Mouse (Mus musculus): Measurements from ENCODE around the gene Pole4.

Pole4 gene

DNA sequence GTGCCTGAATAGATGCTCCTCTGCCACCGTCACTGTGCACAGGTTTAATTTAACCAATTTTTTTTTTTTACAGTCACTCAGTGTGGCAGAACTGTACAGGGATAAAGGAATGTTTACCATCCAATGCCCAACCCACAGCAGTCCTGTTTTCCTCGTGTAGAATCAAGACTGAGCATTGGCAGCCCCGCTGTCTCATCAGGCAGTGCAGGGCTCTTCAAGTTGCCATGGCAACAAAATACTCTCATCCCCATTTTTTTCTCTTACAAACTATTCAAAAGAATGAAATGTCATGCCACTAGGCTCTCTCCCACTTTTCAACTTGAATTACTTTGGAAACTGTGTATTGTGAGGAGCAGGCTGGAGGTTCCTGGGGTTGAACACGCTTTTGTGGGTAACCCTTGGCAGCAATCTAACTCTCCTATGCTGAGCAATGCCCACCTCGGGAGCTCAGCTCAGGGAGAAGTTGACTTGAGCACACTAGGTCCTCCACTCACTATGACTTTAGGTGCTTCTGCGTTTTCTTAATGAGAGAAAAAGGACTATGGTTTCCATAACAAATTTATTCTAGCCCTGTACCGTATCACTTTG, 95.7 kb downstream of the Pole4 start:
- DNase-seq = peak; percentile 12

DNA sequence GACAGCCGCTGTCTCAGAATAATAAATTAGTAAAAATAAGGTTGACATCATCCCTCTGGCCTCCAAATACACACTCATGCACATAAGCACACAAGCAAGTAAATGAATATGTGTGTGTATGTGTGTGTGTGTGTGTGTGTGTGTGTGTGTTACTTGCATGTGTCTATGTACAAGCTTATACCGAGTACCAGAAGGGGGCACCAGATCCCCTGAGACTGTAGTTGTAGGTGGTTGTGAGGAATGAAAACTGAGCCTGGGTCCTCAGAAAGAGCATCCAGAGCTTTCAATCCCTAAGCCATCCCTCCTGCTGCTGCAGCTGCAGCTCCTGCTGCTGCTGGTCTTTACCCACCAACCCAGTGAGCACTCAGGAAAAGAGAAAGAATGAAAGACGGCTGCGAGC, 96.4 kb downstream of the Pole4 start:
- DNase-seq = no peak

DNA sequence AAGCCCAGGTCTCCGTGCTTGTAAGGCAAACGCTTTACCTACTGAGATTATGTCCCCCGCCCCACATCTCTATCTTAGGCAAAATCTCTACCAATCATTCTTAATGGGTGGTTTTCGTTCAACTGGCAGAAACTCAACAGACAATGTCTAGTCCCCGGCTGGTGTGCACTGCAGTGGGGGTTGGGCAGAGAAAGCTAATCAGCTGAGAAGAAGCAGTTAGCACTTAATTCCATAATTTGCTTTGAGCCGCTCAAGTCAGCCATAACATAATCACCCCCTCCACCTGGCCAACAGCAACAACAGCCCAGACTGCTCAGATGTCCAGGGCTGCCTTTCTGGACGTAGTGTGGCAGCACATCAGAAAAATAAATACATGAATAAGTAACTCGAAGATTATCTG, 100.4 kb downstream of the Pole4 start:
- no peak for DNase-seq

DNA sequence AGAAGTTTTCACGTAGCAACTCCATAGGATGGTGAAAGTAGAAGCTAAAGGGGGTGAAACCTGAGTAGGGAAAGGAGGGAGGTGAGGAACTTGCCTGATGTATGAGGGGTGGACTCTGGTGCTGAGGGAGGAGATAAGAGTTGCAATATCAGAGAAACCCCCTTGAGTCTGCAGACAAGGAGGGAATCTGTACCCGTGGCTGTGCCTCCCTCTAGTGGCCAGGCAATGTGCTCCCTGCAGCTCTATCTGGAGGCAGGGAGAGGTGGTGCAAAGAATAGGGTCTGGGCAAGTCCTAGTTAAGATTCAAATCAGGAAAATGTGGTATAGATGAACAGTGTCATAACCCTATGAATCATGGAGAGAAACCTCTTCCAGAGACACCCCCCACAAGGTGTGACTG, 101.5 kb downstream of the Pole4 start:
- peak; percentile 52 for DNase-seq

DNA sequence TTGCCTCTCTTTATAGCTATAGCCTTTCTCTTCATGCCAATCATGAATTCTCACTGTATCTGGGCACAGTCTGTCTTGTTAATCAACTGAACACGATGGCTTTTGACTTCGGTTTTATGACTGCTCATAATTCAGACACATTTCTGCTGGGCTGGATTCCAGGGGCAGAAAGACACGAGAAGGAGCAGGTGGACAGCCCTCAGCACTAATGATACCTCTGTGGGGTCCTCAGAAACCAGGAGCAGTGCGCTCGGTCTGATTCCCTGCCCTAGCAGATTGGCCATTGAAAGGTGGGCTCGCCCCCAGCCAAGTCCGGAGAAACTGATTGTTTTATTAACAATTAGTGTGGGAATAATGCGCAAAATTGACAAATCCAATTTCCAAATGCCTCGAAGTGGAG, 101.9 kb downstream of the Pole4 start:
- no peak for DNase-seq

DNA sequence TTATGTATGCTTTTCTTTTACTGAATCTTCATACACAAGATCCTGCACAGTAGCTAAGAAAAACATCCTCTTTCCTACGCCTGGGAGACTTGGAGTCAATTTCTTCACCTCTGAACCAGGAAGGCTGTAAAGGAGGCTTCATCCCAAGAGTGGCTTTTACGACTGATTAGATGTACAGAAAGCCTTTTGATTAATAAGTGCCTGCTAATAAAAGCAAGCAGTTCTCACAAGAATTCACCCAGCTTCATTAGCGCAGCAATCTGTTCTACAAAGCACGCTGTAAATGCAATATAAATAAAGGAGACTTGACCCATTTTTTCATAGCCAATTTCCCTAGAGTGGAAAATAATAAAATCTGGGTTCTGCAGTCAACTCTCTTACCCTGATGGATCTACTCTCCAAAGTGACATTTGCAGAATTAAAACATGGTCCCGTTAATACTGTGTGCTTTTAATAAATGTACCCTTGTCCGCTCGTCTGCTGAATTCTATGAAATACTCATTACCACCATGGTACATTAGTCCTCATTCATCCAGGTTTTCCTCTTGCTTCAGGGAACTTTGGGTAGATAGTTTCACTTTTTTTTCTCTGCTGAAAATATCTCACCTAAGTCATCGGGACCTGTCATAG, 109.6 kb downstream of the Pole4 start:
- DNase-seq = no peak

DNA sequence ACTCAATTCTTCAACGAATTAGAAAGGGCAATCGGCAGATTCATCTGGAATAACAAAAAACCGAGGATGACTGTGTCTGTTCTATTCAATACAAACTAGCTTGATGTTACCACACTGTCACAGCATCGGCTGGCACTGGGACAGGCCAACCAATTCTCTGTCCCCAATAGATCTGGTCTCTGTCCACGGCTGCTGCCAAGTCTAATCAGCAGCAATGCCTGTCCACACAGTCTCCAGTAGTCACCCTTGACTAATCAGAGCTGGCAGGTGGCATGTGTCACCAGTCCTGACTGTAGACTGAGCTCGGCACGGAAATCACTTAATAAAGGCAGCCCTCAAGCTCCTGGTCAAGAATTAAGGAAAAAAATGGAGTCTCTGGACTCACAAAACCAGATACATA, 115.8 kb downstream of the Pole4 start:
- DNase-seq = no peak

DNA sequence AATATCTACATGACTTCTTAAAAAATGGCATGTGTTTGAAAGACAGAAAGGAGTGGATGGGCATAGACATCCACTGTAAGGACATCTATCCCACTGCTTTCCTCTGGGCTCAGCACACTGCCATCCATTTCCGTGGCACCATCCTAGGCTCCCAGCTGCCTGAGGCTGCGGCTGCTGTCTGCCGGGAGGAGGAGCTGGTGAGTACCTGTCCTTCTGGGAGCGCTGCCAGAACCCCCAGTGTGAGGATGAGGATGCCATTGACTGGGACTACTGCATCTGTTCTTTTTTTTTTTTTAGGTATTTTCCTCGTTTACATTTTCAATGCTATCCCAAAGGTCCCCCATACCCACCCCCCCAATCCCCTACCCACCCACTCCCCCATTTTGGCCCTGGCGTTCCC, 119.8 kb downstream of the Pole4 start:
- no peak for DNase-seq

DNA sequence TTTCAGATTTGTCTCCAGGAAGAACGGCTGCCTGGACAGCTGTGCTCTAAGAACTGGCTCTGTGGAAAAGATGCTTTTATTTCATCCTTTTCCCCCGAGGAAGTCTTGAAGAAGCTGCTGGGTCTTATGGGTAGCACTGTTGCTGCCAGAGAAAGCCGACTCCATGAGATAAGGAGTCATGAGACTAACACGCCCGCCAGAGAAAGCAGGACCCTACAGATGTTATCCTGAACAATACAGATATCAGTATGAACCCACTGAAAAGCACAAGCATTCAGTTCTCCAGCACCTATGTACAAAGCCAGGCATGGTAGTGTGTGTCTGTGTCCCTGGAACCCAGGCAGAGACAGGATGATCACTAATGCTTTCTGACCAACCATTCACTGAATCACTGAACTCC, 129.7 kb downstream of the Pole4 start:
- DNase-seq = no peak

Measured in embryo, embryonic 11 days (tissue).